Mouse (Mus musculus) adrenal gland (tissue): ENCODE data around the gene Bahd1.

Source experiments
- intact Hi-C: fragments of 180-260 bp; cut with DNase I; formaldehyde crosslinking; loops from one replicate; pipeline ENCODE4 v1.15.1; 2025

Gene Bahd1

DNA sequence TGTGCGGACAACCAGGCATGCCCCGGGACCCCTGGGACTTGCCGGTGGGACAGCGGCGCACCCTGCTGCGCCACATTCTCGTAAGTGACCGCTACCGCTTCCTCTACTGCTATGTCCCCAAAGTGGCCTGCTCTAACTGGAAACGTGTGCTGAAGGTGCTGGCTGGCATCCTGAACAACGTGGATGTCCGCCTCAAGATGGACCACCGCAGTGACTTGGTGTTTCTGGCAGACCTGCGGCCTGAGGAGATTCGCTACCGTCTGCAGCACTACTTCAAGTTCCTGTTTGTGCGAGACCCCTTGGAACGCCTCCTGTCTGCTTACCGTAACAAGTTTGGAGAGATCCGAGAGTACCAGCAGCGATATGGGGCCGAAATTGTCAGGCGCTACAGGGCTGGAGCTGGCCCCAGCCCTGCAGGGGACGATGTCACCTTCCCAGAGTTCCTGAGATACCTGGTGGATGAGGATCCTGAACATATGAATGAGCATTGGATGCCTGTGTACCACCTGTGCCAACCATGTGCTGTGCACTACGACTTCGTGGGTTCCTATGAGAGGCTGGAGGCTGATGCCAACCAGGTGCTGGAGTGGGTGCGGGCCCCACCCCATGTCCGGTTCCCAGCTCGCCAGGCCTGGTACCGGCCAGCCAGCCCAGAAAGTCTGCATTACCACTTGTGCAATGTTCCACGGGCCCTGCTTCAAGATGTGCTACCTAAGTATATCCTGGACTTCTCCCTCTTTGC lies 27.0 kb downstream of the Bahd1 start:
- intact Hi-C loops: no loop called here

DNA sequence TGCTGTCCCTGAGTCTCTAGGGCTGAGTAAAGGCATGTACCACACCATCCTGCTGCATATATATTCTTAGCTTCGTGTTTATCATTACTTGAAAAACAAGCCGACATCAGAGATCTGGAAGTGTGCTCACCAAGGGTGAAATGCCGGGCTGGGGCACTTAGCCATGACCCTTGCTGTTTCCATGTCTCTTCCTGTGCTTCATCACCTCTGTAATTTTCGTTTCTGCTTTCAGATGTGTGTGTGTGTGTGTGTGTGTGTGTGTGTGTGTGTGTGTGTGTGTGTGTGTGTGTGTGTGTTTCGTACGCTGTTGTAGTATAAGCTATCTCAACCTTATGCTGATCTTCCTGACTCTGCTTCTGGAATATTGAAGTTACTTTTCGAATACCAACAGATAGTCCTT lies 41.2 kb downstream of the Bahd1 start:
- intact Hi-C loops: no loop called here

DNA sequence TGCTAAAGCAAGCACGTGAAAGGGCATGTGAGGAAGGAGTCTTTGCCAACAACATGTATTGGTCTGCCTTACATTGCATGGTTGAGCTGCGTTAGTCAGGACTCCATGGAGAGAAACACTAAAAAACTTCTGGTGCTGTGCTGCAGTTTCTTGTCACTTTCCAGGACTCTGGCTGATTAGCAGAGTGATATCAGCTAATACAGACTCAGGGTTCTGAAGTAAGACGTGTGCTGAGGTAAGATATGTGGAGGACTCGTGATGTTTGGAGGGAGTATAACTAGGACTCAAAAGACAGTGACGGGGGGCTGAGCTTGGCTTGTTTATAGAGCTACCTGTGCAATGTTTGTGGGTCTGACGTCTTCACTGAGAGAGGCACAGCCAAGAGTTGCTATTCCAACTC lies 43.1 kb downstream of the Bahd1 start:
- intact Hi-C loops: no loop called here

DNA sequence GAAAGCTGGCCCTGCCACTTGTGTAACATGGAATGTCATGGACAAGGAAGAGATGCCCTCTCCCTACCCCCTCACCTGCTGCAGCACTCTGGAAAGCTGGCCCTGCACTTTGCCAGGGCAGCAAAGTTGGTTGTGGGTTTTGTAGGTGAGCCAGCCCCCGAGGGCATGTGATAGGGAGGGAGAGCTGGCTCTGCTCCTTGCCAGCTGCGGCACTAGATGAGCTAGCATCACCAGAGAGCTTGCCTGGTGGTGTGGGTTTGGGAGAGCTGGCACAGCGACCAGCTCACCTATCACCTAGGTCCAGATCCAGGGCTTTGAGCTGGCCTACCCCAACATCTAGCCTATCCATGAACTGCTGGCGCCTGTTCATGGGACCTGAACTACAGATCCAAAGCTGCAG lies 48.6 kb downstream of the Bahd1 start:
- intact Hi-C loops: no loop called here

DNA sequence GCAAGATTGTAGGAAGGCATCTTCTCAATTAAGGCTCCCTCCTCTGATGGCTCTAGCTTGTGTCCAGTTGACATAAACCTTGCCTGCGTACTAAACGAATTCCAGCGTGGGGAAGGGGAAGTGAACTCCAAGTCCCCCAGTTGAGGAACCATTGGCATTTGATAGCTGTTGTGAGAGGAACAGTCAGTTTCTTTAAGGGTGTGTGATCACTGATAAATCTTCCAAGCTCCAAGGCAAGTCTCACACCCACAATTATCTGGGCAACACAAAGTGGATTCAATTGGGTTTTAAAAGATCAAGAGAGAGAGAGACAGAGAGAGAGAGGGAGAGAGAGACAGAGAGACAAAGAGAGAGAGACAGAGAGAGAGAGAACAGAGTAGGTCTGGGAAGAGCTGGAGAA lies 49.5 kb downstream of the Bahd1 start:
- intact Hi-C loops: no loop called here

DNA sequence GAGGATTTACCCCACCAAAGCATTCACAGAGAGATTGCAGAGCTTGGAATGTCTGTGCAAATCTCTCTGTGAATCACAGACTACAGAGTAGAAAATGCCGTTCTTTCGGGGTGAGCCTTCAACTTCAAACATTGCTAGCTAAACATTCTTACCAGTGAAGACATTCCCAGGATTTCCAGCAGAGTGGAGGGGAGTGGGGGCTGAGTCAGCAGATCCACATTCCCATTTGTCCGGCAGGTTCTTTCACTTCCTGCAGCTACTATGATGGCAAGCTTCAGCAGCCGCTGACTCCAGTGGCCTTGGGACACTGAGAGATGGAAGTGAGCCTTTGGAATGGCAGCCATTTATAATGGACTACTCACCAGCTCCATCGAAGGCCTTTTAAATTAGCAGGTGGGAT lies 56.3 kb downstream of the Bahd1 start:
- intact Hi-C loops: no loop called here

DNA sequence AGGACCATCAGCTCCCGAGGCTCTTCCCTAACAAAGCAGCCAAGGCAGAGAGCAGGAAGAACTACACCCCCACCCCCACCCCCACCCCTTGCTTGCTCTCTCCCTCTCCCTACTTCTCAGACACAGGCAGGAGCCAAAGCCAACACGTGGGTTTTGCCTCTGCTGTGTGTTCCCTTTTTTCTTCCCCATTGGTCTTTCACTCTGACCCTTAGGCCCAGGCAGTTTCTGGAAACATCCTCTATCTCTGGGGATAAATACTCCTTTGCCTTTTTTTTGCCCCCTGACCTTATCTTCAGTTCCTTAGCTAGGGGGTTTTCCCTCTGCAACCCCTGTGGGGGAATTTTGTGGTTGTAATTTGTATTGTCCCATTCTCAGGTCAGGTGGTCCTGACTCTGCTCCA lies 59.5 kb downstream of the Bahd1 start:
- intact Hi-C loops: no loop called here

DNA sequence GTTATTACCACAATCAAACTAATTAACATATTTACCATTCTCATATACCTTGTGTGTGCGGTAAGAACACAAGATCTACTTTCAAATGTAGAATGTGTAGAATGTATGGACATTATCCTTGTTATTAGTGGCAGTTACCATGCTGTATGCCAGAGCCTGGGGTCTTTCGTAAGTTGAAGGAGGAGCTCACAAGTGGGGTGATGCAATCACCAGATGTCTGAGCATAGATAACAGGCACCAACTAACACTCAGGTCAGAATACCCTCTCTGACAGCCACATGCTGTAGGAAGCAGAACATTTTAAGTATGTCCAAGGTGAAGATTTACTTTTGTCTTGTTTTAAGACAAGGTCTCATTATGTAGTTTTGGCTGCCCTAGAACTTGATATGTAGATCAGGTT lies 60.2 kb downstream of the Bahd1 start:
- intact Hi-C loops: no loop called here

DNA sequence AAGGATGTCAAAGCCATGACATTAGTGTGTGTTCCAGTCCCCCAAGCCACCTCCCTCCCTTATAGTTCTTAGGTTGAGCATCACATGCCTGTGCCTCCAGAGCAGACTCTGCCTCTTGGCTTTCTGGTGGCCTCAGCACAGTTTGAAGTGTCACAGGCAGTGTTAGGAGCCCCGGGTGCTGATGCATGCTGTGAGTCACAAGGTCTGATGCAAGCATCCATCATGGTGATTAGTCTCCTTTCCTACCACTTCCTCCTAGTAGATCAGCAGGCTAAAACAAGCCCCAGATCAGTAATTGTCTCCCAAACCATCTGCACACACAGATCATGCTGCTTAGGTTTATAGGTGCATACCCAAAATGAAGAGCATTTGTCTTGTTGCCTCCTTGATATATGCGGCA lies 61.4 kb downstream of the Bahd1 start:
- intact Hi-C loops: no loop called here

DNA sequence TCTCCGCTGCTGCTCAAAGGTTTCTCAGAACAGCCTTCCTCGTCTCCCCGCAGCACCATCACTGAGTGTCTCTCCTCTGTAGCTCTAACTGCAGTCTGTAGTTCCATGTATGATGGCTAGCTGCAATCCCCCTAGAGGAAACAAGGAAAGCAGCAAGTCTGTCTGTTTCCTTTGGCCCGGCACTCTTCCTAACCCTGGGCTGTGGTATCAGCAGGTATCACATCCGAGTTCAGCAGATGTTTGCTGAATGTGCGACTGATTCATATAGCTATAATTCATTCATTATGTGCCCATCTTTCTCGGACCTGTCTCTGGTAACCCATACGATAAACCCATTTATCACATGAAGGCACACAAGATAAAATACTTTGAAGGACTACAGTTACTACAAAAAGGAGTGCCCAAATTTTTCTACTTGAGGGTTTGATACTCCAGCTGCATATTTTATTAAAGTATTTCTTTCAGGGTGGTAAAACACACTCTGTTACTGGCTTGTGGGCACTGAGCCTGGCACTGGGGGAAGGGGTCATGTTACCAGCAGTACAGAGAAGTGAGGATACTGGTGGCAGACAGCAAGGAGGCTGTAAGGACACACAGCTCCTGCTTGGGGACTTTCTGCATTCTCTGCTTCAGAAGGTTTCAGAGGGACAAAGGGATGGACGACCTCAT lies 63.0 kb downstream of the Bahd1 start:
- intact Hi-C loops: no loop called here

DNA sequence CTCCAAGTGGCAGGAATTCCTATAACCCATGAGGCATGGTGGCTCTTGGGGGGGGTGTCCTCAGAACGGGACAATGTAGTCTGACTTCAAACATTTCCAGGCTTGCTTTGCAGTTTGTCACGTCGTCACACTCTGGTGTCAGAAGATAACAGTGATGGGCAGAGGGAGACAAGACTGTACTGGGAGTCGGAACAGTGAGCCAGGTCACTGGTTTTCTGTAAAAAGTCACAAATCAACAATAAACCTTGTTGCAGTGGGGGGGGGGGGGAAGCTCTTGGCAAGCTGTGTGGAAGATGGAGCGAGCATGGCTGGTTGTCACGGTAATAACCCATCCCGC lies 63.5 kb downstream of the Bahd1 start:
- intact Hi-C loops: no loop called here

DNA sequence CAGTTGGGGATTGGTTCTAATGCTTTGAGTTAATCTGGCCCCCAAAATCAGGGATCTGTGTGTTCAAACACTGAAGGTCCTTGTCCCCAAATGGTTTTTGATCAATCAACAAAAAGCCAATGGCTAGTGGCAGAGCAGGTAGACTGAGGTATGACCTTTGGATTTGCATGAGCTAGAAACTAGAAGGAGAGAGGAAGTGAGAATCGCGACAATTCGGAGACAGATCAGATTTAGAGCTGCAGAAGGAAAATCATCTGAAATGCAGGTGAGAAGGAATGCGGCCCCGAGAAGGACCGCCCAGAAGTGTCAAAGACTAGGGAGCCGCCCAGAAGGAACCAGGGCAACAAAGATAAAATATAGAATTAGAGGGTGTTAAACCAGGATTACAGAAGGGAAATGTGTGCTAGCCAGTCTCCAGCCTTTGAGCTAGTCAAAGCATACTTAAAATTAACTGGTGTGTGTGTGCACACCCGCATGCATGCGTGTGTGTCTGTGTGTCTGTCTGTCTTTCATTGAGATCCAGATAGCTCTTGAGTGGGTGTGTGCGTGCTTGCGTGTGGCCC lies 69.5 kb downstream of the Bahd1 start:
- intact Hi-C loops: loop anchor here (5.0 kb wide), 1 partner anchor 67 kb away; the partner anchor contains the start of gene Bahd1

DNA sequence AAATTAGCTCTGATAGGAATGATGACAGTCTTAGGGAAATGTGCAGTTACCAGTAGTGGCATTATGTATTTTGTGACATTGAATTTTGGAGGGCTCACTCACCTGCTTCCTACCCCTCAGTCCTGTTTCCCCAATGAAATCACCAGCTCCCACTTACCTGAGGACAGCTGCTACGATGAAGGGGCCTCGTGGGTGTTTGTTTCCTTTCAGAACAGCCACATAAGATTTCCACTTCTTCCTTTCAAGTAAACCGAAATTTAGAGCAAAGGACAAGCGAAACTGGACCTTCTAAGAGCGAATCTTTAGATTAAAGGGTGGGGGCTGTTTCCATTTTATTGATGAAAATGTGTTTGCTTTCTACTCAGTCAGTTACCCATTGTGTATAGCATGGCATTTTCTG lies 71.9 kb downstream of the Bahd1 start:
- intact Hi-C loops: loop anchor here (5.0 kb wide), 1 partner anchor 70 kb away; the partner anchor contains the start of gene Bahd1

DNA sequence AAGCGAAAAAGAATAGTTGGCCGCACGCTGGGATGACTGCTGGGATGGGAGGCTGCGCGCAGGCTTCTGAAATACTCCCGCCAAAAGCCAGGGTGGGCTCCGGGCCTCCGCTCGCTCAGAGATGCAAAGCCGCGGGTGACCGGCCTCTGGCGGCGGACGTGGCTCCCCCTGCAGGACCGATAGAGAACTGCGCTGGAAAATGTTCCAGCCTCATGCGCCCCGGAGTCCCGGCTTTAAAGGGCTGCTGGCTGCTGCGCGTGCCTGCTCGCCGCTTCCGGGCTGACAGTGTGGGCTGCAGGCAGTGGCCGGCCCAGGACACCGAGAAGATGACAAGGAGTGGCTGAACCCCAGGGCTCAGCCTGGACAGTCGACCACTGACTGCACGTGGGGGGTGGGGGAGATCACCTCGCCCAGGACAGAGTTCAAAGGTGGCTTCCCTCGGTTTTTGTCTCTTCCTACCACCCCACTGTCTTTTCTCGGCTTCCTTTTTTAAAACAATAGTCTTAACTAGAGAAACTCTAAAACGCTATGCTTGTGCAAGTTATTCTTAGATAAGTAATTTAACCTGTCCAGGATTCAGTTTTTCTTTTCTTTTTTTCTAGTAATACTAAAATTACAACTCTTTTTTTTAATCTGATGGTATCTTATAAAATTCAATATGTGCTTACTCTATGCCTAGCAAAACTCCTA lies 72.7 kb downstream of the Bahd1 start:
- intact Hi-C loops: loop anchor here (5.0 kb wide), 1 partner anchor 71 kb away; the partner anchor contains the start of gene Bahd1
